Mouse (Mus musculus): Measurements from ENCODE around the gene Col4a3. TPM values are rescaled to one million over a fixed set of nuclear protein-coding genes. Genes with fewer than 3 reads are reported as not detected.

Gene Col4a3
- total RNA-seq, 2 experiments from 2014 or later, result 0.34 to 0.59 TPM

- no peak for DNase-seq (ENCODE audit: extremely low spot score in 1 of 2, low spot score in 1 of 2)
Observed at GRCm38 (mm10) chr1:82762274-82762673, 175.6 kb downstream of the Col4a3 start.

GRCm38 (mm10) chr1:82766227-82766626 is 179.5 kb downstream of the Col4a3 start:
- no peak for DNase-seq (ENCODE audit: extremely low spot score in 1 of 2, low spot score in 1 of 2)

GRCm38 (mm10) chr1:82766641-82767040 is 179.9 kb downstream of the Col4a3 start:
- no peak for DNase-seq (ENCODE audit: extremely low spot score in 1 of 2, low spot score in 1 of 2)

- DNase-seq (ENCODE audit: extremely low spot score in 1 of 2, low spot score in 1 of 2), result no peak
Observed at GRCm38 (mm10) chr1:82768269-82768668, 181.5 kb downstream of the Col4a3 start, which contains the start of gene Tm4sf20. Tm4sf20 (minus strand) TSS chr1:82768461.

GRCm38 (mm10) chr1:82771022-82771586 is 184.4 kb downstream of the Col4a3 start, which contains the start of gene Gm47791:
Gm47791 (minus strand) TSS chr1:82771243.
- no peak for DNase-seq (ENCODE audit: extremely low spot score in 1 of 2, low spot score in 1 of 2)

Other genes starting within 250 kb of the Col4a3 start
- gene Col4a4, start 72 bp upstream of the Col4a3 start, total RNA-seq (2021), result under 1 TPM; 0.42 to 0.96 TPM
- gene Mff, start 138.0 kb downstream of the Col4a3 start, total RNA-seq (2021), result 100 to 1,000 TPM; 233 to 257 TPM
- gene Tm4sf20, start 181.5 kb downstream of the Col4a3 start, total RNA-seq (2021), result not detected
- gene Gm47791, start 184.3 kb downstream of the Col4a3 start, total RNA-seq (2021), result not detected